Mouse (Mus musculus) adipose tissue, adult 10 weeks (tissue): ENCODE results near the gene G6pc. TPM values are rescaled to one million over a fixed set of nuclear protein-coding genes. Genes with fewer than 3 reads are reported as not detected.

ENCODE experiments used
- polyA plus RNA-seq: library from polyadenylated mRNA; stranded (reverse); fragments of 350-450 nt; fragmentation: Illumina TruSeq; extraction: RNeasy Lipid Tissue Mini Kit (QIAGEN cat#74804); gene quantifications from one replicate; pipeline ENCODE4 v1.2.3, GENCODE M21; 2014; ENCODE audit warnings: low read depth, low replicate concordance

The G6pc gene
- 0.88 TPM for polyA plus RNA-seq

GRCm38 (mm10) chr11:101367326-101367935, at the start of gene G6pc:
Gene G6pc, plus strand, starts transcription at chr11:101367561.

GRCm38 (mm10) chr11:101324763-101325162, 42.6 kb upstream of the G6pc start, which contains the start of gene Aoc2:
Gene Aoc2, plus strand, starts transcription at chr11:101325063.

GRCm38 (mm10) chr11:101330371-101330924, 36.9 kb upstream of the G6pc start, which contains the start of gene Aoc3:
Gene Aoc3, plus strand, starts transcription at chr11:101330605.

GRCm38 (mm10) chr11:101417101-101417855, 49.9 kb downstream of the G6pc start, which contains the start of gene Aarsd1:
Gene Aarsd1, minus strand, starts transcription at chr11:101417615.

GRCm38 (mm10) chr11:101424105-101424851, 56.9 kb downstream of the G6pc start, which contains the start of gene Gm27029:
Gene Gm27029, minus strand, starts transcription at chr11:101424796.

GRCm38 (mm10) chr11:101424925-101425813, 57.8 kb downstream of the G6pc start, which contains the start of the genes Rundc1 and Ptges3l:
Gene Rundc1, plus strand, starts transcription at chr11:101425085.
Gene Ptges3l, minus strand, starts transcription at chr11:101425333.

Other genes starting within 250 kb of the G6pc start
- gene Retreg3, start 247.7 kb upstream of the G6pc start, polyA plus RNA-seq: 45.6 TPM
- 22.4 TPM for gene Tubg1, start 247.6 kb upstream of the G6pc start, polyA plus RNA-seq
- 2.4 TPM for gene Tubg2, start 211.7 kb upstream of the G6pc start, polyA plus RNA-seq
- gene Cntnap1, start 197.0 kb upstream of the G6pc start, polyA plus RNA-seq: 3.5 TPM
- 10.9 TPM for gene Plekhh3, start 196.2 kb upstream of the G6pc start, polyA plus RNA-seq
- gene Ccr10, start 192.1 kb upstream of the G6pc start, polyA plus RNA-seq: not detected
- 45.0 TPM for gene Ezh1, start 141.1 kb upstream of the G6pc start, polyA plus RNA-seq
- 44.1 TPM for gene Ramp2, start 121.5 kb upstream of the G6pc start, polyA plus RNA-seq
- gene Vps25, start 113.9 kb upstream of the G6pc start, polyA plus RNA-seq: 145 TPM
- 14.0 TPM for gene Wnk4, start 107.0 kb upstream of the G6pc start, polyA plus RNA-seq
- gene Cntd1, start 88.5 kb upstream of the G6pc start, polyA plus RNA-seq: 3.1 TPM
- gene Coa3, start 88.4 kb upstream of the G6pc start, polyA plus RNA-seq: 114 TPM
- gene Becn1, start 65.3 kb upstream of the G6pc start, polyA plus RNA-seq: 151 TPM
- 64.9 TPM for gene Psme3, start 51.3 kb upstream of the G6pc start, polyA plus RNA-seq
- gene Aoc2, start 42.5 kb upstream of the G6pc start, polyA plus RNA-seq: 2.3 TPM
- 318 TPM for gene Aoc3, start 37.0 kb upstream of the G6pc start, polyA plus RNA-seq
- 37.5 TPM for gene Aarsd1, start 50.1 kb downstream of the G6pc start, polyA plus RNA-seq
- gene Gm27029, start 57.2 kb downstream of the G6pc start, polyA plus RNA-seq: 1.8 TPM
- 20.2 TPM for gene Rundc1, start 57.5 kb downstream of the G6pc start, polyA plus RNA-seq
- 19.3 TPM for gene Ptges3l, start 57.8 kb downstream of the G6pc start, polyA plus RNA-seq
- 510 TPM for gene Rpl27, start 74.7 kb downstream of the G6pc start, polyA plus RNA-seq
- gene Ifi35, start 80.8 kb downstream of the G6pc start, polyA plus RNA-seq: 37.6 TPM
- gene Rnd2, start 97.4 kb downstream of the G6pc start, polyA plus RNA-seq: 13.9 TPM
- gene Vat1, start 98.7 kb downstream of the G6pc start, polyA plus RNA-seq: 95.9 TPM
- 0.96 TPM for gene Brca1, start 184.4 kb downstream of the G6pc start, polyA plus RNA-seq
- gene Nbr1, start 184.6 kb downstream of the G6pc start, polyA plus RNA-seq: 93.6 TPM
- gene Tmem106a, start 214.7 kb downstream of the G6pc start, polyA plus RNA-seq: 24.1 TPM
- 1.4 TPM for gene Gm11634, start 231.7 kb downstream of the G6pc start, polyA plus RNA-seq